Mouse (Mus musculus) erythroblast, embryonic 14.5 days (primary cell): Measurements from ENCODE around the gene Dusp15.

ENCODE experiments used
- GATA1 ChIP-seq: IDR thresholded peaks from 2 replicates; pipeline ENCODE4 v1.6.1; 2012; ENCODE audit warnings: low read length, inconsistent platforms, mixed read lengths
- TAL1 ChIP-seq: IDR thresholded peaks from 3 replicates; pipeline ENCODE4 v1.6.1; 2012; ENCODE audit warnings: low read length, inconsistent platforms, mixed read lengths

GRCm38 (mm10) chr2:152950358-152951064, 987 bp downstream of the Dusp15 start:
- TF ChIP-seq GATA1: no peak
- no peak for TF ChIP-seq TAL1
